Mouse (Mus musculus) spleen, adult 2 months (tissue): ENCODE data around the gene Pbx2.

ENCODE experiments used
- CTCF ChIP-seq: fragments of 200-500 bp; IDR thresholded peaks from 2 replicates; pipeline ENCODE4 v1.5.1; 2011; ENCODE audit warnings: mild to moderate bottlenecking, inconsistent platforms; ENCODE audit not compliant: insufficient read depth, insufficient read length, insufficient replicate concordance; ENCODE audit errors: extremely low read depth
- POLR2A ChIP-seq: fragments of 200-500 bp; IDR thresholded peaks from 2 replicates; pipeline ENCODE4 v1.6.1; 2011; ENCODE audit warnings: low read depth, low read length, inconsistent platforms

DNA sequence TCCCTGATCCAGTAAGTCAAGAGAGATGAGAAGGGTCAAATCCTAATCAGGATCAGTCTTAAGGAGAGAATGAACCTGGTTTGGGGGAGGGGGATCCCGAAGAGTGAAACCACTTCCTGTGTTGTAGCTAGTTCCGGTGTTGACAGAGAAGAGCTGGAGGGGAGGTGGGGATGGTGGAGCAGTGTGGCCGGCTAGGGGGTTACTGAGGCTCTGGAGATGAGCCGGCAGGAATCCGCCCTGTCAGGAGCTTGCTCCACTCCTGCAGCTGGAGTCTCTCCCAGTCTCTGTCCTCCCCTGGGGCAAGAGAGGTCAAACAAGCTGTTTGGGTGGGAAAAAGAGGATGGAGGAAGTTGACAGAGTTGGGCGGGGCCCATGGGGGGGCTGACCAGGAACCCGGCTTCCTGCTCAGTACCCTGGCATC, 1.4 kb upstream of the Pbx2 start, which contains the start of gene Gpsm3:
- TF ChIP-seq CTCF (no peak), POLR2A (peak; percentile 52; the same call in 1 of the 2 replicates)
